Mouse (Mus musculus): ENCODE data around the gene Pdyn. TPM values are rescaled to one million over a fixed set of nuclear protein-coding genes. Genes with fewer than 3 reads are reported as not detected.

Gene Pdyn
- polyA plus RNA-seq, 1 experiment from 2014 or later, result 0.20 TPM

DNA sequence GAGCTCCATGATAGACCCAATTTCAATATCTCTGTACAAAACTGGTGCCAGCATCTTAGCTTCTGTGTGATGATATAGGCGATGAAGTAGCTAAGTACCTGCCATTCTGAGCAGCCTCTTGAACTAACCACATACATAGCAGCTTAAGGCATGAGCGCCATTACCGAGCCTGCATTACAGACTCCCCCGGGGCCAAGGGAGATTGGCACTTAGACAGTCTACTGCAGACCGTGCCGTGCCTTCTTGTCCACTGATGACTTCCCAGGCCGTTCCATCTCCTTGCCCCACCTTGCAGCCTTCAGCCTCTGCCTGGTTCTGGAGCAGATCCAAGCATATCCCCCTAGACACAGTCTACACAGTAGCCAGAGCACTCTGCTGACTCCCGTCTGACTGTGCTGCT, 7.0 kb downstream of the Pdyn start:
- no peaks in the 10 kb centered on the region for H3K36me3 ChIP-seq (ENCODE audit: control insufficient read depth, insufficient read depth, low read length)
- H3K27me3 ChIP-seq (ENCODE audit: control insufficient read depth, insufficient read depth, low read length), result no peaks in the 10 kb centered on the region
- no peak for ATAC-seq (ENCODE audit: low FRiP score, low TSS enrichment)
- H3K4me3 ChIP-seq (ENCODE audit: low read length), result no peak overlapping the region
- WGBS, result 75% methylated on average over 8 of the region's 8 CpGs
- no peak overlapping the region for H3K9ac ChIP-seq (ENCODE audit: low read depth, low read length)
- no peaks in the 10 kb centered on the region for H3K4me1 ChIP-seq (ENCODE audit: control insufficient read depth, insufficient read depth, low read length)
- H3K4me2 ChIP-seq (replicated peaks; ENCODE audit: low read depth, low read length), result no peak overlapping the region
- H3K9me3 ChIP-seq (ENCODE audit: control insufficient read depth, low read length), result no peaks in the 10 kb centered on the region
- no peak overlapping the region for H3K27ac ChIP-seq (ENCODE audit: low read depth, low read length)

DNA sequence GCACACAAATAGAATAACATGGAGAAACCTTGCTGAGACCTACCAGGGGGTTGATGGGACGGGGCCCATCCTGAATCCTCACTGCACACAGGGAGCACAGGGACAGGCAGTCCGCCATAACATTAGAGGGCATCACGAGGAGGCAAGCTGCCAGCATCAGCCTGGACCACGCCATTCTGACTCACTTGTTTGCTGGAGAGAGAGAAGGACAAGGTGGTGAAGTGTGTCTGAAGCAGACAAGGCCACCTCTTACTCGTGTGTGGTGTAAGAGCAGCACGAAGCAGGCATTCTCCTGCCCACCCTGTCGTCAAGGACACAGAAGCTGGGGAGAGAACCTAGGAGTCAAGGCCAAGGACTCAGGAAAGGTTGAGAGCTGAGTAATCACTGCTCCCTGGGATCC, 9.9 kb downstream of the Pdyn start:
- no peak overlapping the region for H3K9ac ChIP-seq (ENCODE audit: low read depth, low read length)
- H3K36me3 ChIP-seq (ENCODE audit: control insufficient read depth, insufficient read depth, low read length), result no peaks in the 10 kb centered on the region
- no peak overlapping the region for H3K4me2 ChIP-seq (replicated peaks; ENCODE audit: low read depth, low read length)
- ATAC-seq (ENCODE audit: low FRiP score, low TSS enrichment), result no peak
- 88% methylated on average over 7 of the region's 7 CpGs for WGBS
- no peaks in the 10 kb centered on the region for H3K27me3 ChIP-seq (ENCODE audit: control insufficient read depth, insufficient read depth, low read length)
- H3K4me3 ChIP-seq (ENCODE audit: low read length), result no peak overlapping the region
- no peaks in the 10 kb centered on the region for H3K4me1 ChIP-seq (ENCODE audit: control insufficient read depth, insufficient read depth, low read length)
- no peaks in the 10 kb centered on the region for H3K9me3 ChIP-seq (ENCODE audit: control insufficient read depth, low read length)
- no peak overlapping the region for H3K27ac ChIP-seq (ENCODE audit: low read depth, low read length)

DNA sequence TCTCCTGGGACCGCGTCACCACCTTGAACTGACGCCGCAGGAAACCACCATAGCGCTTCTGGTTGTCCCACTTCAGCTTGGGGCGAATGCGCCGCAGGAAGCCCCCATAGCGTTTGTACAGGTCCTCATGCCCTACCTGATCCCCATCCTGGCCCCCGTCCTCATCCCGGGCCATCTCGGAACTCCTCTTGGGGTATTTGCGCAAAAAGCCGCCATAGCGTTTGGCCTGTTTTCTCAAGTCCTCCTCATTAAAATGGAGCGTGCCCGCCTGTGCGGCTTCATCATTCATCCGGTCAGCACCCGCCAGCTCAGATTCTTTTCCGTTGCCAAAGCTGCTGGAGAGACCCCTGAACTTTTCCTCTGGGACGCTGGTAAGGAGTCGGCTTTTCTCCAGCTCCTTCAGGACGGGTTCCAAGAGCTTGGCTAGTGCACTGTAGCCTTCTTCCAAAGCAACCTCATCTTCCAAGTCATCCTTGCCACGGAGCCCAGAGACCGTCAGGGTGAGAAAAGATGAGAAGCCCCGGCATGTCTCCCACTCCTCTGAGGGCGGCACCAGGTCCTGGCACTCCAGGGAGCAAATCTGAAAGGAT, 11.5 kb downstream of the Pdyn start:
- no peaks in the 10 kb centered on the region for H3K4me1 ChIP-seq (ENCODE audit: control insufficient read depth, insufficient read depth, low read length)

DNA sequence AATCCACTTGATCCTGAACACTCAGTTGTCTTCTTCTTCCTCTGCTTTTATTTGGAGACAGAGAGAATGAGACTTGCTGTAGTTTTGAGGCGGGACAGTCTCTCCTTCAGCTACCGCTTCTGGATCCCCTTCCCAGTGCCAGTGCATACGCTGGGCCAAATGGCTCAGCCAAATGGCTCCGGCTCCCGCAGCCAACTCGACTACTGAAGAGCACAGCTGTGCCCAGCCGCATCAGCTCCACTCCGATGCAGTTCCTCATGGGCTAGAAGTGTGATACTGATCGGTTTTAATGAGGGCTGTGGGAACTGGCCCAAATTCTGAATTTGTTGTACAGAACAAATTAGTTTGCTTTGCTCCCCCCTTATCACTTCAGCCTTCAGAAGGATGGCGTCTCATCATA, 12.7 kb downstream of the Pdyn start:
- H3K9me3 ChIP-seq (ENCODE audit: control insufficient read depth, low read length), result no peaks in the 10 kb centered on the region
- H3K9ac ChIP-seq (ENCODE audit: low read depth, low read length), result no peak overlapping the region
- WGBS, result 14% methylated on average over 10 of the region's 10 CpGs
- H3K27ac ChIP-seq (ENCODE audit: low read depth, low read length), result no peak overlapping the region
- no peak overlapping the region for H3K4me2 ChIP-seq (replicated peaks; ENCODE audit: low read depth, low read length)
- no peak for ATAC-seq (ENCODE audit: low FRiP score, low TSS enrichment)
- no peaks in the 10 kb centered on the region for H3K27me3 ChIP-seq (ENCODE audit: control insufficient read depth, insufficient read depth, low read length)
- no peak overlapping the region for H3K4me3 ChIP-seq (ENCODE audit: low read length)
- H3K36me3 ChIP-seq (ENCODE audit: control insufficient read depth, insufficient read depth, low read length), result no peaks in the 10 kb centered on the region
- no peaks in the 10 kb centered on the region for H3K4me1 ChIP-seq (ENCODE audit: control insufficient read depth, insufficient read depth, low read length)

More for the DNA sequence above, 11.5 kb downstream of the Pdyn start:
- no peak overlapping the region for H3K4me2 ChIP-seq (replicated peaks; ENCODE audit: low read depth, low read length)
- ATAC-seq (ENCODE audit: low FRiP score, low TSS enrichment), result no peak
- no peak overlapping the region for H3K9ac ChIP-seq (ENCODE audit: low read depth, low read length)
- no peaks in the 10 kb centered on the region for H3K36me3 ChIP-seq (ENCODE audit: control insufficient read depth, insufficient read depth, low read length)
- H3K27me3 ChIP-seq (ENCODE audit: control insufficient read depth, insufficient read depth, low read length), result no peaks in the 10 kb centered on the region
- H3K9me3 ChIP-seq (ENCODE audit: control insufficient read depth, low read length), result no peaks in the 10 kb centered on the region
- H3K4me3 ChIP-seq (ENCODE audit: low read length), result no peak overlapping the region
- H3K27ac ChIP-seq (ENCODE audit: low read depth, low read length), result no peak overlapping the region
- WGBS, result 95% methylated on average over 28 of the region's 28 CpGs

DNA sequence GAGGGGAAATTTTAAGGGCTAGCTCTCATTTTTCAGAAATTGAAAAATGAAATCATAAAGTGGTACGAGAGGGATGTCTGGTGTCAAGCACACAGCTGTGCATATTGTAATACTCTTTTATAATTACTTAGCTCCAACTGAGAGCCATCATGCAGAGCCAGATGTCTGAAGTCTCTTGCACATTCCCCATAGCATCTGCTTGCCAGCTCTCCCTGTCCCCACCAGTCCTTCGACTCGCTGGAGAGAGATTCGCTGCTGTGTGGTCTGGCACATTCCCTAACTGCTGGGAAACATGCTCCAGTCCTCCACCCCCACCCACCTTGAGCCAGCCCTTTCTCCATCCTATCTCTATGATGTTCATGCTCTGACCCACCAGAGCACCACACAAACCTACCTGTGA, 15.6 kb downstream of the Pdyn start:
- WGBS, result 82% methylated on average over 4 of the region's 4 CpGs

DNA sequence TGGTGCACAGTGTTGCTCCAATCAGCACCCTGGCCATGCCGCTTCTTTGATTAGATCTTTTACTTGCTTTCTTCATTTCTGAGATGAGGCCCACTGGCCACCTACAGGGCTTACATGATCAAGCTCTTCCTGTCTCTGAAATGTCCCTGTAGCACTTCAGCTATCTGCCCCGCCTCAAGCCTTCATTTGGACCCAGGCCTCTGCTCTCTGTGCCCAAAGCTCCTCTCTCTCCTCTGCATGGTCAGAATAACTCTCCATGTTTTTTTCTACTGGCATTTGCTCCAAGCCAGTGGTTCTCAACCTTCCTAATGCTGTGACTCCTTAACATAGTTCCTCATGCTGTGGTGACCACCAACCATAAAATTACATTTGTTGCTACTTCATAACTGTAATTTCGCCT, 19.4 kb downstream of the Pdyn start:
- H3K27ac ChIP-seq (ENCODE audit: low read depth, low read length), result no peak overlapping the region
- no peaks in the 10 kb centered on the region for H3K9me3 ChIP-seq (ENCODE audit: control insufficient read depth, low read length)
- peaks cover 3% of the 10 kb centered on the region; the same call in 1 of the 2 replicates for H3K27me3 ChIP-seq (ENCODE audit: control insufficient read depth, insufficient read depth, low read length)
- no peak for ATAC-seq (ENCODE audit: low FRiP score, low TSS enrichment)
- H3K4me2 ChIP-seq (replicated peaks; ENCODE audit: low read depth, low read length), result no peak overlapping the region
- no peaks in the 10 kb centered on the region for H3K36me3 ChIP-seq (ENCODE audit: control insufficient read depth, insufficient read depth, low read length)
- H3K4me1 ChIP-seq (ENCODE audit: control insufficient read depth, insufficient read depth, low read length), result no peaks in the 10 kb centered on the region
- H3K4me3 ChIP-seq (ENCODE audit: low read length), result no peak overlapping the region
- H3K9ac ChIP-seq (ENCODE audit: low read depth, low read length), result no peak overlapping the region
- WGBS, result 86% methylated on average over 3 of the region's 3 CpGs

More for the DNA sequence above, 15.6 kb downstream of the Pdyn start:
- Histone ChIP-seq H3K27me3 (ENCODE audit: control insufficient read depth, insufficient read depth, low read length) (no peaks in the 10 kb centered on the region), H3K4me3 (ENCODE audit: low read length) (no peak overlapping the region), H3K27ac (ENCODE audit: low read depth, low read length) (no peak overlapping the region), H3K9me3 (ENCODE audit: control insufficient read depth, low read length) (no peaks in the 10 kb centered on the region), H3K9ac (ENCODE audit: low read depth, low read length) (no peak overlapping the region), H3K4me2 (replicated peaks; ENCODE audit: low read depth, low read length) (no peak overlapping the region), H3K4me1 (ENCODE audit: control insufficient read depth, insufficient read depth, low read length) (no peaks in the 10 kb centered on the region), H3K36me3 (ENCODE audit: control insufficient read depth, insufficient read depth, low read length) (no peaks in the 10 kb centered on the region)
- ATAC-seq (ENCODE audit: low FRiP score, low TSS enrichment), result no peak

DNA sequence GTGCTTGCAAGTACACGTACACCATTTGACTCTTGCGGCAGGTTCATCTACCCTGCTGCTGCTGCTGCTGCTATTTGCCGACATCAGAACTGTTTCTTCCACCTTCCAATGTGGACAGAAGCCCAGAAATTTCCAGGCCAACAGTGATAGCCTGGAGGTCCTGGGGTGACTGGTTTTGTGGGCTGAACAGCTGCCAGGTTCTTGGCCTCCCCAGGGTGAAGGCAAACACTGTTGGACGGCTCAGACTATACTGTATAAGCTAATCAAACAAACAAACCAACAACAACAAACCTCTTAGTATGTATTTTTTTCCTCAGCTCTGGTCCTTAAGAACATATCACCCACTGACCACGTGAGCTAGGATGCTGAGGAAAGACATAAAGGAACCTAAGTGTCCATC, 20.6 kb downstream of the Pdyn start:
- Histone ChIP-seq H3K4me1 (ENCODE audit: control insufficient read depth, insufficient read depth, low read length) (no peaks in the 10 kb centered on the region), H3K27ac (ENCODE audit: low read depth, low read length) (no peak overlapping the region), H3K4me2 (replicated peaks; ENCODE audit: low read depth, low read length) (no peak overlapping the region), H3K27me3 (ENCODE audit: control insufficient read depth, insufficient read depth, low read length) (peaks cover 3% of the 10 kb centered on the region; the same call in 1 of the 2 replicates), H3K9ac (ENCODE audit: low read depth, low read length) (no peak overlapping the region), H3K9me3 (ENCODE audit: control insufficient read depth, low read length) (no peaks in the 10 kb centered on the region), H3K36me3 (ENCODE audit: control insufficient read depth, insufficient read depth, low read length) (no peaks in the 10 kb centered on the region), H3K4me3 (ENCODE audit: low read length) (no peak overlapping the region)
- ATAC-seq (ENCODE audit: low FRiP score, low TSS enrichment), result no peak
- 85% methylated on average over 5 of the region's 5 CpGs for WGBS

DNA sequence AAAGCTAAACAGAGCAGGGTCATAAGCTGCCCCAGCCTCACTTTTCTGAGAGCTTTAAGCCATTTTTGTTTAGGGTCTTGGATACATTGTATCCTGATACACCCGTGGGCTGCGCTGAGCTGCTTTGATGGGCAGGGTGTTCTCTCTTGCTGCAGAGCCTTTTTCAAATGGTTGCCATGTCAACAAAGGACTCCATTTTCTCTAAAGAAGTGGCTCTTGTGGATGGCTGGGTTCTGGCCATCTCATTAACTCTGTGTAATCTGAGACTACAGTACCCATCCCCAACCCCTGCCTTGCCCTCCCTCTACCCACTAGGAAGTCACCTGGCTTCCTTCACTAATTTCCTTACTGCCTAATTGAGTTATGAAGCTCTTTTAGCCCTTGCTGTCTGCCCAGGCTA, 22.0 kb downstream of the Pdyn start:
- no peaks in the 10 kb centered on the region for H3K9me3 ChIP-seq (ENCODE audit: control insufficient read depth, low read length)
- no peak overlapping the region for H3K4me2 ChIP-seq (replicated peaks; ENCODE audit: low read depth, low read length)
- no peak overlapping the region for H3K4me3 ChIP-seq (ENCODE audit: low read length)
- H3K27me3 ChIP-seq (ENCODE audit: control insufficient read depth, insufficient read depth, low read length), result peaks cover 3% of the 10 kb centered on the region; the same call in 1 of the 2 replicates
- no peak overlapping the region for H3K9ac ChIP-seq (ENCODE audit: low read depth, low read length)
- peak; percentile 86 for ATAC-seq (ENCODE audit: low FRiP score, low TSS enrichment)
- 33% methylated on average over 2 of the region's 2 CpGs for WGBS
- no peaks in the 10 kb centered on the region for H3K4me1 ChIP-seq (ENCODE audit: control insufficient read depth, insufficient read depth, low read length)
- H3K36me3 ChIP-seq (ENCODE audit: control insufficient read depth, insufficient read depth, low read length), result no peaks in the 10 kb centered on the region
- H3K27ac ChIP-seq (ENCODE audit: low read depth, low read length), result no peak overlapping the region

DNA sequence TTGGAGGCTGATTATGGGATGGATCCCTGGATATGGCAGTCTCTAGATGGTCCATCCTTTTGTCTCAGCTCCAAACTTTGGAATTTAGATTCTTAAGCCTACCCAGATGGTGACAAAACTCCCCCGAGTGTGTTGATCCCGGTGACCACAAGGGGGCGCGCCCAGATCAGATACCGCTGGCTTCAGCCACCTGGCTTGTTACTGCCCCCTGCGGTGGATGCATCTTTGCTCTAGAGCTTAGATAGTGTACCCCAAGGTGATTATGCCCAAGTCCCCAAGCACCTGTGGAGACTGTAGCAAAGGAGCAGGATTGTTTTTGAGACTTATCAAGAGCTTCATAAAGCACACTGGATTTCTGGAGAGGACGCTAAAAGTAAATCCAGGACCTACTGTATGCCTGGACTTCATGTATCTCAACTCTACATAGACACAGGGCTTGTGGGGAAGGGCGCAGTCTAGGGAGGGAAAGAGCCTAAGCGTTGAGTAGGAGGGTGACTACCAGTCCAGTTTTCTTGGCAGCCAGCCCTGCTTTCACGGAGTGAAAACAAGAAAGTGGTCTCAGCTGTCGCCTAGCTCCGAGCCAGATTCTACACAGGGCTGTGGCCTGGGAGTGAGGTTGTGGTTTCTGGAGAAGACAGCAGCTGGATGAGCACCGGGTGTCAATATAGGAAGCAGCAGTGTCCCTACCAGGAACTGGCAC, 24.6 kb downstream of the Pdyn start:
- Histone ChIP-seq H3K9me3 (ENCODE audit: control insufficient read depth, low read length) (no peaks in the 10 kb centered on the region), H3K4me2 (replicated peaks; ENCODE audit: low read depth, low read length) (no peak overlapping the region), H3K27me3 (ENCODE audit: control insufficient read depth, insufficient read depth, low read length) (peaks cover 3% of the 10 kb centered on the region; the same call in 1 of the 2 replicates), H3K4me3 (ENCODE audit: low read length) (no peak overlapping the region), H3K9ac (ENCODE audit: low read depth, low read length) (no peak overlapping the region), H3K4me1 (ENCODE audit: control insufficient read depth, insufficient read depth, low read length) (no peaks in the 10 kb centered on the region), H3K36me3 (ENCODE audit: control insufficient read depth, insufficient read depth, low read length) (no peaks in the 10 kb centered on the region), H3K27ac (ENCODE audit: low read depth, low read length) (no peak overlapping the region)
- 33% methylated on average over 13 of the region's 13 CpGs for WGBS
- ATAC-seq (ENCODE audit: low FRiP score, low TSS enrichment), result 0 out of 2 replicates have a peak, but pooled peaks have one; percentile 60
